Mouse (Mus musculus): ENCODE data around the gene Mfsd14a. TPM values are rescaled to one million over a fixed set of nuclear protein-coding genes. Genes with fewer than 3 reads are reported as not detected.

The Mfsd14a gene
- polyA plus RNA-seq, 1 experiment, result 13.3 TPM

DNA sequence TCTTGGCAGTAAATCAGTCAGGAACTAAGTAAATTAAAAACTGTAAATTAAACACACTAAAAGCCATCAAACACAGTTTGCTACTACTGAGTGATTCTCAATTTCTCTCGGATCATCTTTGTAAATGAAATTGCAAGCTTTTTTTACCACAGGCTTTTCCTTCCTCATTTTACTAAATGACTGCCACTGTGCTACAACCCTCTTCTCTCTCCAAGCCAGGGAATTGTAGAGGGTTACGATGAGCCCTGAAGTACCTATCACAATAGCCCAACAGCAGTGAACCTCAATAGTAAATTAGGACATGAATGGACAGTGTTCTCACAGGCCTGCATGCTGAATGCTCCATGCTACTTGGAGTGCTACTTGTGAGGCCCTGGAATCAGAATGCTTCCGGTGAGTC, 28.4 kb downstream of the Mfsd14a start:
- no peak overlapping the region for H3ac ChIP-seq (ENCODE audit: control insufficient read depth, insufficient read length, low read depth)
- no peaks in the 10 kb centered on the region for H3K79me2 ChIP-seq (ENCODE audit: control insufficient read depth, insufficient read depth)
- no peaks in the 10 kb centered on the region for H3K27me3 ChIP-seq (ENCODE audit: control insufficient read depth, insufficient read depth, insufficient read length)
- H3K4me3 ChIP-seq (ENCODE audit: insufficient read depth, poor library complexity, severe bottlenecking), result no peak overlapping the region
- H3K79me3 ChIP-seq (ENCODE audit: low read depth), result no peaks in the 10 kb centered on the region
- TF ChIP-seq USF1 (IDR thresholded peaks at IDR 0.05; ENCODE audit: low read depth), result no peak
- no peak for TF ChIP-seq FOSL1 (IDR thresholded peaks at IDR 0.05; ENCODE audit: insufficient read depth, low read length, poor library complexity, severe bottlenecking)
- no peak for TF ChIP-seq CTCF (IDR thresholded peaks at IDR 0.05; ENCODE audit: control insufficient read depth, insufficient read depth, insufficient read length)
- TF ChIP-seq MYOG (IDR thresholded peaks at IDR 0.05; ENCODE audit: control insufficient read depth, extremely low read depth, insufficient read length), result no peak
- TF ChIP-seq MYOD1 (IDR thresholded peaks at IDR 0.05; ENCODE audit: control insufficient read depth, insufficient read length, low read depth), result no peak
- TF ChIP-seq CEBPB (IDR thresholded peaks at IDR 0.05; ENCODE audit: low read depth), result no peak
- no peak for TF ChIP-seq MAX (IDR thresholded peaks at IDR 0.05)
- H3K36me3 ChIP-seq (ENCODE audit: control insufficient read depth, insufficient read depth), result peaks cover 57% of the 10 kb centered on the region

GRCm38 (mm10) chr3:116632971-116633370, 29.5 kb downstream of the Mfsd14a start:
- H3K79me3 ChIP-seq (ENCODE audit: low read depth), result no peaks in the 10 kb centered on the region
- no peaks in the 10 kb centered on the region for H3K79me2 ChIP-seq (ENCODE audit: control insufficient read depth, insufficient read depth)
- no peak overlapping the region for H3K4me3 ChIP-seq (ENCODE audit: insufficient read depth, poor library complexity, severe bottlenecking)
- H3K36me3 ChIP-seq (ENCODE audit: control insufficient read depth, insufficient read depth), result peaks cover 61% of the 10 kb centered on the region
- H3ac ChIP-seq (ENCODE audit: control insufficient read depth, insufficient read length, low read depth), result no peak overlapping the region
- no peak for TF ChIP-seq CTCF (IDR thresholded peaks at IDR 0.05; ENCODE audit: control insufficient read depth, insufficient read depth, insufficient read length)
- no peak for TF ChIP-seq MYOD1 (IDR thresholded peaks at IDR 0.05; ENCODE audit: control insufficient read depth, insufficient read length, low read depth)
- no peak for TF ChIP-seq CEBPB (IDR thresholded peaks at IDR 0.05; ENCODE audit: low read depth)
- no peak for TF ChIP-seq FOSL1 (IDR thresholded peaks at IDR 0.05; ENCODE audit: insufficient read depth, low read length, poor library complexity, severe bottlenecking)
- TF ChIP-seq MYOG (IDR thresholded peaks at IDR 0.05; ENCODE audit: control insufficient read depth, extremely low read depth, insufficient read length), result no peak
- TF ChIP-seq USF1 (IDR thresholded peaks at IDR 0.05; ENCODE audit: low read depth), result no peak
- TF ChIP-seq MAX (IDR thresholded peaks at IDR 0.05), result no peak
- H3K27me3 ChIP-seq (ENCODE audit: control insufficient read depth, insufficient read depth, insufficient read length), result no peaks in the 10 kb centered on the region

DNA sequence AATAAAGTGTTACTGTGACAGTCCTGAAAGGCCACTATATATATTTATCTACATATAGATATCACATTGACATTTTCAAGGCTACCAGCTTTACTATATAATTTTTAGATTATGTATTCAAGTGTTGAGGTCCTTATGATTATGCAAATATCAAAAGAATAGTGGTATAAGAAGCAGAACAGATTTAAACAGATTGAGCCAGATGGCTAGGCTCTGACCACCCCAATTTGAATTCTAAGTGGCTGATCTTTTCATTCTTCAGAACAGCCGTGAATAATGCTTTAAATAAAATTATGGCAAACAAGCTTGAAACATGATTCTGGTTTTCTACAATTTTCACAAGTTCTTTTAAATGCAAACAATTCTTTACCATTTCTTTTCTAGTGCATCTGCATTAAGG, 31.0 kb downstream of the Mfsd14a start:
- Histone ChIP-seq H3ac (ENCODE audit: control insufficient read depth, insufficient read length, low read depth) (no peak overlapping the region), H3K27me3 (ENCODE audit: control insufficient read depth, insufficient read depth, insufficient read length) (no peaks in the 10 kb centered on the region), H3K36me3 (ENCODE audit: control insufficient read depth, insufficient read depth) (peaks cover 61% of the 10 kb centered on the region), H3K4me3 (ENCODE audit: insufficient read depth, poor library complexity, severe bottlenecking) (no peak overlapping the region), H3K79me2 (ENCODE audit: control insufficient read depth, insufficient read depth) (no peaks in the 10 kb centered on the region), H3K79me3 (ENCODE audit: low read depth) (no peaks in the 10 kb centered on the region)
- no peak for TF ChIP-seq USF1 (IDR thresholded peaks at IDR 0.05; ENCODE audit: low read depth)
- TF ChIP-seq CEBPB (IDR thresholded peaks at IDR 0.05; ENCODE audit: low read depth), result no peak
- TF ChIP-seq FOSL1 (IDR thresholded peaks at IDR 0.05; ENCODE audit: insufficient read depth, low read length, poor library complexity, severe bottlenecking), result no peak
- no peak for TF ChIP-seq MYOD1 (IDR thresholded peaks at IDR 0.05; ENCODE audit: control insufficient read depth, insufficient read length, low read depth)
- TF ChIP-seq CTCF (IDR thresholded peaks at IDR 0.05; ENCODE audit: control insufficient read depth, insufficient read depth, insufficient read length), result no peak
- no peak for TF ChIP-seq MYOG (IDR thresholded peaks at IDR 0.05; ENCODE audit: control insufficient read depth, extremely low read depth, insufficient read length)
- no peak for TF ChIP-seq MAX (IDR thresholded peaks at IDR 0.05)

- TF ChIP-seq MAX (IDR thresholded peaks at IDR 0.05) (no peak), MYOG (IDR thresholded peaks at IDR 0.05; ENCODE audit: control insufficient read depth, extremely low read depth, insufficient read length) (no peak), MYOD1 (IDR thresholded peaks at IDR 0.05; ENCODE audit: control insufficient read depth, insufficient read length, low read depth) (no peak), FOSL1 (IDR thresholded peaks at IDR 0.05; ENCODE audit: insufficient read depth, low read length, poor library complexity, severe bottlenecking) (no peak), CTCF (IDR thresholded peaks at IDR 0.05; ENCODE audit: control insufficient read depth, insufficient read depth, insufficient read length) (no peak), CEBPB (IDR thresholded peaks at IDR 0.05; ENCODE audit: low read depth) (no peak), USF1 (IDR thresholded peaks at IDR 0.05; ENCODE audit: low read depth) (no peak)
- H3K27me3 ChIP-seq (ENCODE audit: control insufficient read depth, insufficient read depth, insufficient read length), result no peaks in the 10 kb centered on the region
- no peaks in the 10 kb centered on the region for H3K79me3 ChIP-seq (ENCODE audit: low read depth)
- no peak overlapping the region for H3ac ChIP-seq (ENCODE audit: control insufficient read depth, insufficient read length, low read depth)
- no peak overlapping the region for H3K4me3 ChIP-seq (ENCODE audit: insufficient read depth, poor library complexity, severe bottlenecking)
- H3K36me3 ChIP-seq (ENCODE audit: control insufficient read depth, insufficient read depth), result peaks cover 38% of the 10 kb centered on the region
- H3K79me2 ChIP-seq (ENCODE audit: control insufficient read depth, insufficient read depth), result no peaks in the 10 kb centered on the region
These were observed 39.8 kb downstream of the Mfsd14a start for GRCm38 (mm10) chr3:116622641-116623040.

GRCm38 (mm10) chr3:116620636-116621370, 41.7 kb downstream of the Mfsd14a start:
- TF ChIP-seq USF1 (IDR thresholded peaks at IDR 0.05; ENCODE audit: low read depth) (no peak), CEBPB (IDR thresholded peaks at IDR 0.05; ENCODE audit: low read depth) (no peak)
- H3K79me3 ChIP-seq (ENCODE audit: low read depth), result no peaks in the 10 kb centered on the region
- no peak overlapping the region for H3ac ChIP-seq (ENCODE audit: control insufficient read depth, insufficient read length, low read depth)
- H3K27me3 ChIP-seq (ENCODE audit: control insufficient read depth, insufficient read depth, insufficient read length), result no peaks in the 10 kb centered on the region
- peaks cover 45% of the 10 kb centered on the region for H3K36me3 ChIP-seq (ENCODE audit: control insufficient read depth, insufficient read depth)
- H3K4me3 ChIP-seq (ENCODE audit: insufficient read depth, poor library complexity, severe bottlenecking), result no peak overlapping the region
- H3K79me2 ChIP-seq (ENCODE audit: control insufficient read depth, insufficient read depth), result no peaks in the 10 kb centered on the region

- Histone ChIP-seq H3K36me3 (ENCODE audit: control insufficient read depth, insufficient read depth) (peaks cover 57% of the 10 kb centered on the region), H3K4me3 (ENCODE audit: insufficient read depth, poor library complexity, severe bottlenecking) (no peak overlapping the region), H3K27me3 (ENCODE audit: control insufficient read depth, insufficient read depth, insufficient read length) (no peaks in the 10 kb centered on the region), H3K79me2 (ENCODE audit: control insufficient read depth, insufficient read depth) (no peaks in the 10 kb centered on the region), H3ac (ENCODE audit: control insufficient read depth, insufficient read length, low read depth) (no peak overlapping the region), H3K79me3 (ENCODE audit: low read depth) (no peaks in the 10 kb centered on the region)
- TF ChIP-seq CEBPB (IDR thresholded peaks at IDR 0.05; ENCODE audit: low read depth) (no peak), FOSL1 (IDR thresholded peaks at IDR 0.05; ENCODE audit: insufficient read depth, low read length, poor library complexity, severe bottlenecking) (no peak), MAX (IDR thresholded peaks at IDR 0.05) (no peak), CTCF (IDR thresholded peaks at IDR 0.05; ENCODE audit: control insufficient read depth, insufficient read depth, insufficient read length) (no peak), USF1 (IDR thresholded peaks at IDR 0.05; ENCODE audit: low read depth) (no peak), MYOG (IDR thresholded peaks at IDR 0.05; ENCODE audit: control insufficient read depth, extremely low read depth, insufficient read length) (no peak)
These were observed 43.6 kb downstream of the Mfsd14a start for GRCm38 (mm10) chr3:116618855-116619254.
